Mouse (Mus musculus): ENCODE measurements around the gene Itprid2. TPM values are rescaled to one million over a fixed set of nuclear protein-coding genes. Genes with fewer than 3 reads are reported as not detected.

The Itprid2 gene
- polyA plus RNA-seq, 1 experiment from 2014 or later = 3.5 TPM

GRCm38 (mm10) chr2:79638924-79639323 is 3.8 kb downstream of the Itprid2 start:
- H3K4me2 ChIP-seq (ENCODE audit: low read length) = peak overlapping the region; percentile 29
- WGBS = 59% methylated on average over 4 of the region's 4 CpGs
- H3K9ac ChIP-seq (ENCODE audit: low read depth, low read length) = peak overlapping the region; percentile 20; the same call in 1 of the 2 replicates
- no peaks in the 10 kb centered on the region for H3K9me3 ChIP-seq (replicated peaks; ENCODE audit: control insufficient read depth, low read length, poor library complexity, severe bottlenecking)
- H3K36me3 ChIP-seq (ENCODE audit: control insufficient read depth, insufficient read depth, low read length) = no peaks in the 10 kb centered on the region; the same call in 1 of the 2 replicates
- ATAC-seq = no peak
- H3K27ac ChIP-seq (ENCODE audit: low read length) = no peak overlapping the region
- no peak overlapping the region for H3K4me3 ChIP-seq (ENCODE audit: low read depth, low read length)
- H3K4me1 ChIP-seq (ENCODE audit: control insufficient read depth, insufficient read depth, low read length) = peaks cover 7% of the 10 kb centered on the region
- no peaks in the 10 kb centered on the region for H3K27me3 ChIP-seq (ENCODE audit: control insufficient read depth, insufficient read depth, low read depth, low read length)

GRCm38 (mm10) chr2:79646237-79646688 is 11.1 kb downstream of the Itprid2 start:
- 0 out of 2 replicates have a peak, but pooled peaks cover 4% of the 10 kb centered on the region for H3K4me1 ChIP-seq (ENCODE audit: control insufficient read depth, insufficient read depth, low read length)
- no peak overlapping the region for H3K4me2 ChIP-seq (ENCODE audit: low read length)
- peaks cover 8% of the 10 kb centered on the region for H3K36me3 ChIP-seq (ENCODE audit: control insufficient read depth, insufficient read depth, low read length)
- no peak overlapping the region for H3K4me3 ChIP-seq (ENCODE audit: low read depth, low read length)
- no peaks in the 10 kb centered on the region for H3K27me3 ChIP-seq (ENCODE audit: control insufficient read depth, insufficient read depth, low read depth, low read length)
- no peak overlapping the region for H3K27ac ChIP-seq (ENCODE audit: low read length)
- ATAC-seq = no peak
- 53% methylated on average over 4 of the region's 4 CpGs for WGBS
- H3K9ac ChIP-seq (ENCODE audit: low read depth, low read length) = no peak overlapping the region
- H3K9me3 ChIP-seq (replicated peaks; ENCODE audit: control insufficient read depth, low read length, poor library complexity, severe bottlenecking) = no peaks in the 10 kb centered on the region

- 48% methylated on average over 4 of the region's 4 CpGs for WGBS
- H3K36me3 ChIP-seq (ENCODE audit: control insufficient read depth, insufficient read depth, low read length) = peaks cover 8% of the 10 kb centered on the region
- no peak overlapping the region for H3K4me3 ChIP-seq (ENCODE audit: low read depth, low read length)
- ATAC-seq = no peak
- H3K4me1 ChIP-seq (ENCODE audit: control insufficient read depth, insufficient read depth, low read length) = 0 out of 2 replicates have a peak, but pooled peaks cover 4% of the 10 kb centered on the region
- H3K27ac ChIP-seq (ENCODE audit: low read length) = no peak overlapping the region
- H3K4me2 ChIP-seq (ENCODE audit: low read length) = no peak overlapping the region
- no peak overlapping the region for H3K9ac ChIP-seq (ENCODE audit: low read depth, low read length)
- H3K27me3 ChIP-seq (ENCODE audit: control insufficient read depth, insufficient read depth, low read depth, low read length) = no peaks in the 10 kb centered on the region
- H3K9me3 ChIP-seq (replicated peaks; ENCODE audit: control insufficient read depth, low read length, poor library complexity, severe bottlenecking) = no peaks in the 10 kb centered on the region
Measured at GRCm38 (mm10) chr2:79647094-79647493, 11.9 kb downstream of the Itprid2 start.

GRCm38 (mm10) chr2:79647728-79648127 is 12.6 kb downstream of the Itprid2 start:
- WGBS = 44% methylated on average over 2 of the region's 2 CpGs
- Histone ChIP-seq H3K27me3 (ENCODE audit: control insufficient read depth, insufficient read depth, low read depth, low read length) (no peaks in the 10 kb centered on the region), H3K9me3 (replicated peaks; ENCODE audit: control insufficient read depth, low read length, poor library complexity, severe bottlenecking) (no peaks in the 10 kb centered on the region), H3K36me3 (ENCODE audit: control insufficient read depth, insufficient read depth, low read length) (peaks cover 8% of the 10 kb centered on the region), H3K4me3 (ENCODE audit: low read depth, low read length) (no peak overlapping the region), H3K27ac (ENCODE audit: low read length) (no peak overlapping the region), H3K4me2 (ENCODE audit: low read length) (no peak overlapping the region), H3K4me1 (ENCODE audit: control insufficient read depth, insufficient read depth, low read length) (0 out of 2 replicates have a peak, but pooled peaks cover 4% of the 10 kb centered on the region), H3K9ac (ENCODE audit: low read depth, low read length) (no peak overlapping the region)
- ATAC-seq = no peak

GRCm38 (mm10) chr2:79651185-79651584 is 16.0 kb downstream of the Itprid2 start:
- Histone ChIP-seq H3K9me3 (replicated peaks; ENCODE audit: control insufficient read depth, low read length, poor library complexity, severe bottlenecking) (no peaks in the 10 kb centered on the region), H3K27me3 (ENCODE audit: control insufficient read depth, insufficient read depth, low read depth, low read length) (no peaks in the 10 kb centered on the region), H3K27ac (ENCODE audit: low read length) (no peak overlapping the region), H3K4me2 (ENCODE audit: low read length) (no peak overlapping the region), H3K4me1 (ENCODE audit: control insufficient read depth, insufficient read depth, low read length) (0 out of 2 replicates have a peak, but pooled peaks cover 2% of the 10 kb centered on the region), H3K36me3 (ENCODE audit: control insufficient read depth, insufficient read depth, low read length) (no peaks in the 10 kb centered on the region), H3K4me3 (ENCODE audit: low read depth, low read length) (no peak overlapping the region), H3K9ac (ENCODE audit: low read depth, low read length) (no peak overlapping the region)
- ATAC-seq = no peak
- WGBS = 92% methylated on average over 3 of the region's 3 CpGs

GRCm38 (mm10) chr2:79651701-79652100 is 16.5 kb downstream of the Itprid2 start:
- H3K36me3 ChIP-seq (ENCODE audit: control insufficient read depth, insufficient read depth, low read length) = no peaks in the 10 kb centered on the region
- no peak overlapping the region for H3K27ac ChIP-seq (ENCODE audit: low read length)
- H3K4me3 ChIP-seq (ENCODE audit: low read depth, low read length) = no peak overlapping the region
- no peaks in the 10 kb centered on the region for H3K27me3 ChIP-seq (ENCODE audit: control insufficient read depth, insufficient read depth, low read depth, low read length)
- 89% methylated on average over 3 of the region's 3 CpGs for WGBS
- ATAC-seq = no peak
- no peak overlapping the region for H3K4me2 ChIP-seq (ENCODE audit: low read length)
- no peak overlapping the region for H3K9ac ChIP-seq (ENCODE audit: low read depth, low read length)
- no peaks in the 10 kb centered on the region for H3K9me3 ChIP-seq (replicated peaks; ENCODE audit: control insufficient read depth, low read length, poor library complexity, severe bottlenecking)
- H3K4me1 ChIP-seq (ENCODE audit: control insufficient read depth, insufficient read depth, low read length) = no peaks in the 10 kb centered on the region

- no peak overlapping the region for H3K9ac ChIP-seq (ENCODE audit: low read depth, low read length)
- 90% methylated on average over 4 of the region's 4 CpGs for WGBS
- H3K27ac ChIP-seq (ENCODE audit: low read length) = no peak overlapping the region
- no peaks in the 10 kb centered on the region; the same call in 1 of the 2 replicates for H3K36me3 ChIP-seq (ENCODE audit: control insufficient read depth, insufficient read depth, low read length)
- no peaks in the 10 kb centered on the region for H3K9me3 ChIP-seq (replicated peaks; ENCODE audit: control insufficient read depth, low read length, poor library complexity, severe bottlenecking)
- H3K27me3 ChIP-seq (ENCODE audit: control insufficient read depth, insufficient read depth, low read depth, low read length) = no peaks in the 10 kb centered on the region
- no peak overlapping the region for H3K4me2 ChIP-seq (ENCODE audit: low read length)
- no peak for ATAC-seq
- no peaks in the 10 kb centered on the region for H3K4me1 ChIP-seq (ENCODE audit: control insufficient read depth, insufficient read depth, low read length)
- no peak overlapping the region for H3K4me3 ChIP-seq (ENCODE audit: low read depth, low read length)
Measured at GRCm38 (mm10) chr2:79652502-79652901, 17.4 kb downstream of the Itprid2 start.

- Histone ChIP-seq H3K9me3 (replicated peaks; ENCODE audit: control insufficient read depth, low read length, poor library complexity, severe bottlenecking) (no peaks in the 10 kb centered on the region), H3K27me3 (ENCODE audit: control insufficient read depth, insufficient read depth, low read depth, low read length) (no peaks in the 10 kb centered on the region), H3K36me3 (ENCODE audit: control insufficient read depth, insufficient read depth, low read length) (no peaks in the 10 kb centered on the region; the same call in 1 of the 2 replicates), H3K9ac (ENCODE audit: low read depth, low read length) (no peak overlapping the region), H3K4me1 (ENCODE audit: control insufficient read depth, insufficient read depth, low read length) (no peaks in the 10 kb centered on the region), H3K4me2 (ENCODE audit: low read length) (no peak overlapping the region), H3K4me3 (ENCODE audit: low read depth, low read length) (no peak overlapping the region), H3K27ac (ENCODE audit: low read length) (no peak overlapping the region)
- WGBS = 74% methylated on average over 6 of the region's 6 CpGs
- ATAC-seq = no peak
Measured at GRCm38 (mm10) chr2:79653093-79653808, 18.1 kb downstream of the Itprid2 start.

- no peak overlapping the region for H3K9ac ChIP-seq (ENCODE audit: low read depth, low read length)
- no peak overlapping the region for H3K27ac ChIP-seq (ENCODE audit: low read length)
- WGBS = 84% methylated on average over 2 of the region's 2 CpGs
- H3K4me1 ChIP-seq (ENCODE audit: control insufficient read depth, insufficient read depth, low read length) = no peaks in the 10 kb centered on the region
- no peaks in the 10 kb centered on the region for H3K27me3 ChIP-seq (ENCODE audit: control insufficient read depth, insufficient read depth, low read depth, low read length)
- H3K4me2 ChIP-seq (ENCODE audit: low read length) = no peak overlapping the region
- no peaks in the 10 kb centered on the region; the same call in 1 of the 2 replicates for H3K36me3 ChIP-seq (ENCODE audit: control insufficient read depth, insufficient read depth, low read length)
- no peak for ATAC-seq
- H3K9me3 ChIP-seq (replicated peaks; ENCODE audit: control insufficient read depth, low read length, poor library complexity, severe bottlenecking) = no peaks in the 10 kb centered on the region
- H3K4me3 ChIP-seq (ENCODE audit: low read depth, low read length) = no peak overlapping the region
Measured at GRCm38 (mm10) chr2:79653809-79654164, 18.6 kb downstream of the Itprid2 start.
